Mouse (Mus musculus) c-Kit-positive CD71-positive TER-119-negative erythroid progenitor cells, embryonic 14.5 days (primary cell): ENCODE measurements at regions not wholly inside any gene's neighbourhood (a gene's known extent, or its start where the extent isn't known, plus 50 kb on each side); places are given as distances from the start of the nearest gene placed in this dataset.

Source experiments
- DNase-seq: peaks from one replicate; pipeline ENCODE4 v3.0.0-alpha.2; 2013; ENCODE audit warnings: low read depth

DNA sequence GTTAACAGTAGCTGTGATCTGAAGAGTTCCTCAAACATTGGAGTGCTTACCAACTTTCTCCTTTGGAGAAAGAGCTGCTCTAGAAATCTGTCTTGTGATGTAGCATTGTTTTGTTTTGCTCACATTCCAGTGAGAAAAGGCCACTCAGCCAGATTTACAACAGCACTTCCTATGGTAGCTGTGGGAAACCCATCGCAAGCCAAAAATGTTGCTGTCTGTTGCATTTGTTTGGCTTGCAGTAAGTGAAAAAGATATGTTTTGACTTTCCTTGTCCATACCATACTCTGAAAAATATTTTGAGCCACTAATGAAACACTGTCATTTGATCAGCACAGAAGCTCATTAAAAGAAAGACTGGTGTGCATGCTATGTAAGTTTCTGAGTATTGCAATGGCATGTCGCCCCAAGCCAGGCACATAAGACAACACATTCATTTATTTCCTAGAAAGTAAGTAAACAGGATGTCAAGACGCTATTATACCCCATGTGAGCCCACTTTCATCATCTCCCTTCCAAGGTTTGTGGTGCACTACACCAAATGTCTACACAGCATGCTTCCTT, 66.2 kb downstream of the Car2 start:
- DNase-seq: no peak

DNA sequence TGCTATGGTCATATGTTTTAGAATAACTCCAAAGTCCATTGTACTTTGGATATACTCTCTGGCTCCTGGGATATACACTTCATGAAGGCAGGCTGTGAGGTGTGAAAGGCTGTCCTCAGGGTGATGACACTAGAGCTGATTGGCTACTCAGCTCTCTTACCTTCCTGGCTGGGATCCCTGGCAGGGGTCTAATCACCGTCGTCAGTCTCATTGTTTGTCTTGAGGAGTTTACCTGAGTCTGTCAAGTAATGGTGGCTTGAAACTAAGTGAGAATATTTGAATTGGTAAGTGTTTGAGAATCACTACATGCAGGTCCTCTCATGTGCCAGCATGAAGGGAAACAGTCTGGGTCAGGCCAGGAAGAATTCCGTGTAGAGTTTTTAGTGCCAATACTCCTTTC, 66.9 kb downstream of the Car2 start:
- no peak for DNase-seq

DNA sequence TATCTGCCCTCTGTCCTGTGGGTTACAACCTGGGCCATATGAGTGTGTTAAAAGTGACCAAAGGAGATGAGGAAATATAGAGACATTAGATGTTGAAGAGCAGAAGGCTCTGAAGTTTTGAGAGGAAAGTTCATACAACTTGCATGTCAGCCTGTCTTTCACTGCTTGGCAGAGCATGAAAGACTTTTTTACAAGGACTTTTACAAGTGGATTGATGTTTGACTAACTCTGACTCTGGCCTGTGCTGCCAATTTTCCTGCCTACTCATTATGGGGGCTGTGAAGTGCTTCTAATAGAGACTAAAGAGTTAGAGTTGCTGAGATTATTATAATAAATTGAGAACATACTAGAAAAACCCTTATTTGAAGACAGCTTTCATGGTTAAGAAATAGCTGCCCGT, 71.4 kb downstream of the Car2 start:
- no peak for DNase-seq

DNA sequence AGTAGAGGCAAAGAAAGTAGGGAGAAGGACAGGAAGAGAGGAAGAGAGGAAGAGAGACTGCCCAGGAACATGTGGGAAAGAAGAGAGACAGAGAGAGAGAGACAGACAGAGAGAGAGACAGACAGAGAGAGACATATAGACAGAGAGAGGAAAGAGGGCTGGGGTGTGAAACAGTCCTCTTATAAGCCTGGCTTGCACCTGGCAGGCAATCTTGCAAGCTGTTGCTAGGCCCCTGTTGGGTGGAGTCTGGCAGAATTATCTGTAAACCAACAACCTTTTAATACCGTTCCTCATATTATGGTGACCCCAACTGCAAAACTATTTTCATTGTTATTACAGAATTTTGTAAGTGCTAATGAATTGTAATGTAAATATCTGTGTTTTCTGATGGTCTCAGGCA, 72.2 kb downstream of the Car2 start:
- DNase-seq: no peak

DNA sequence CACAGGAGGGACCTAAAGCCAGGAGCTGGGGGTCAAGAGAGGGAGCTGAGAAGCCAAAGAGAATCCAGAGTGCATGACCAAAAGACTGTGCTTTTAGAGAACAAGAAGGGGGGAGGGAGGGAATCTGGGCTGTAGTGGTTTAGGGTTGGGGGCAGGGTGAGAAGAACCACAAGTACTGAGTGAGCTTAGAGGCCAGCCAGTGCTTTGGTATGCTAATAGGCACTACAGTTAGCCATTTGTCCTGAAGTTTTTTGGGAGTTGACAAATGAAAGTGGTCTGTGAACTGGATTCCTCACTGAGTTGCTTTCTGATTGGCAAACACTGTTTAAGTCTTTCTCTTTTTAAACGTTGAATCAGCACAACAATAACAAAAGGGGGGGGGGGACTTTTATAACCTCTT, 73.5 kb downstream of the Car2 start:
- DNase-seq: no peak

DNA sequence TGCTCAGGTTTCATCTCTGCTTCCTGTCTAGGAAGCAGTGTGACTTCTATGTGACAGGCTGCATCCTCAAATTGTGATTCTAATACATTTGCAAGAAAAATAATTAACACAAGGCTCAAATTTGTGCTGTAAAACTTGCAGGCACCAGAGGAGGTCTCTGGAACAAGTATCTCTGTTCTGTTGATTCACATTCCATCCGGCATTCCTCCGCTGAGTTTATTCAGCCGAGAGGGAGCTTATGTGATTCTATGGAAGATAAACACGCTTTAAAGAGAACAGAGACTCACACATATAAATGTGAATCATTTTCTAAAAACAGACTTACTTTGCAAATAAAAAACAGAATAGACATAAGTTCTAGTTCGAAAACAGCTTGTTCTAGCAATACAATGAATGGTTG, 78.7 kb downstream of the Car2 start:
- DNase-seq: no peak

DNA sequence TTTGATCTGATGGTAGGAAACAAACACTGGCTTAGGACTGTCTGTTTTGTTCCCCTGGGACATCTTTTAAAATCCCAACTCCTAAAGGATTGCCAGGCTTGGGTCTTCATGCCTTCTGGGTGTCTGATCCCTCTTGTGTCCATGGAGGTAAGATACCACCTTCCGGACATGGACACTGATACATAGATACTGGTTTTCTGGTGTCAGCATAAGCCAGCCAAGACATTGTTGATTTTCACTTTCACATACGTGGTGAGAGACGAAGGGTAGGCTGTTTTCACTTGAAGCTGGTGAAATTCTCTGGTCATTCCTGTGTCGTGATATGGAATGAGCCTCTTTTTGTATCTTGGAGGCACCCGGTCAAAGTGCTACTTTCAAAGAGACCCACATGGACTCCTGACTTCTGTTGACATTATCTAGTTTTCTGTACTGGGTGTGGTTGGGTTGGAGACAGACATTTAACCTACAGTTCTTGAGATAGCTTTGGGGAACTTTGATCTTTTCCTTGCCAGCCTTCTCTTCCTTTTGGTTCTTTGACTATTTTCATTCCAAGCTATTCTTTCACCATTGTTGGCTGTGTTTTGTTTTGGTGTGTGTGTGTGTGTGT, 79.5 kb downstream of the Car2 start:
- DNase-seq: peak; percentile 15

DNA sequence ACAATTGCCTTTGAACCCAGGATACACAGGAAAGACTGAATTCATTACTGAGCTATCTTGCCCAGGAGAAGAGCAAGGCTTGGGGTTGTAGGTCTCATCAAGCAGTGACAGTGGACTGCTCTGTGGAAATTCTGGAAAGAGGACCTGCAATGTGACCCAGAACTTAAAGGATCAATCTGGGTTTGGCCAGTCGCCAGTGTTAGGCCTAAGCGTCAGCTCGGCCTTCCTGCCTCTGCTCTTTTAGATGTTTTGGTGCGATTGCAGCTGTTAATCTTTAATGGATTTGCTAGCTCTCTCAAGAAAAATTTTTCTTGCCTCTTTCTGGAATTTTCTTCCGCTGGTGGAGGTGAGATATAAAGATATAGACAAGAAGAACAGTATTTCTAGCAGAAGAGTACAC, 81.2 kb downstream of the Car2 start:
- DNase-seq: no peak

DNA sequence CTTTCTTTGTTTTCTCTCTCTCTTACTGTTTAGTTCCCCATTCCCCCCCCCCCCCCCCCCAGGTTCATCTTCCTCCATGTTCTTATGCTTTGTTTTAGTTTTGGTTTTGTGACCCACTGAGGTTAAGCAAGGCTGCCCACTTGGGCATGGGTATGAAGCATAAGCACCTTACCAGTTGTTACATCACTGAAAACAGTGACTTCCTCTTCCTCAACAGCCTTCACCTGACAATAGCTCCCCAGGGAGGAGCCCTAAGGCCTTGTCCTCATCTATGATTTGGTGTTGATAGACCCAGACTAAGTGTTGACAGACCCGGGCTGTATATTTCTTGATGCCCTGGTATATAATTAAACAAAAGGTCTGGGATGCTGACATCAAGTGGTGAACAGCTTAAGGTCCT, 82.3 kb downstream of the Car2 start:
- DNase-seq: no peak

DNA sequence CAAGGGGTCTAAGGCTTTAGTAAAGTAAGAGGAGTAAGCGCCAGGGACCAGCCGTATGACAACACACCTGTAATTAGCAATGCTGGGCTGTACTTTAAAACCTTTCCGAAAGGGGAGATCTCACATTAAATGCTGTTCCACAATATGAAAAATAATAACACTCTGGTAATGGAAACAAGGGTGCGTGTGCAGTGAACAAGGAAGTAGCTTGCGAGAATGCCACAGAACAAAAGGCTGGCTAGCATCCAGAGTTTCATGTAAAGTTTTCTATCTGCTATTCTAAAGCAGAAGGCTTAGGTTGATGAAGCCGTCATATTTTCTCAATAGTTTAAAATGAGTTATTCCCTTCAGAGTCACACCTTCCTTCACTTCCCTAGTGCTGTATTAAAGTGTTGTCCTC, 83.6 kb downstream of the Car2 start:
- no peak for DNase-seq

DNA sequence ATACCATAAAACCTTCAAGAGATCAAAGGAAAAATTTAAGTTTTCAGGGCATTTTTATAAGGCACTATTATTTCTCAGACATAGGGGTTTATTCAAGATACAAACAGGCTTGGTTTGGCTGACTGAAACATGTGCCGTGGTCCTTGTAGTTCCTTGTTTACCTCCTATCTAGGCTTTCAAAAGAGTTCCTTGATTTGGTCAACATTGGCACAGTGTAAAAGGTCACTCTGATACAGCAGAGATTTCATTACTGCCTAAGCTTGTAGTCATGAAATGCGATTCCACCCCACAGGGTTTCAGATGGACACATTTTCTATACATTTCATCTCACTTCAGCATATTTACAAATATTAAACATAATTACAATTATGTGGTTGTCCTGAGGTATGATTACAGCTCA, 85.6 kb downstream of the Car2 start:
- no peak for DNase-seq

DNA sequence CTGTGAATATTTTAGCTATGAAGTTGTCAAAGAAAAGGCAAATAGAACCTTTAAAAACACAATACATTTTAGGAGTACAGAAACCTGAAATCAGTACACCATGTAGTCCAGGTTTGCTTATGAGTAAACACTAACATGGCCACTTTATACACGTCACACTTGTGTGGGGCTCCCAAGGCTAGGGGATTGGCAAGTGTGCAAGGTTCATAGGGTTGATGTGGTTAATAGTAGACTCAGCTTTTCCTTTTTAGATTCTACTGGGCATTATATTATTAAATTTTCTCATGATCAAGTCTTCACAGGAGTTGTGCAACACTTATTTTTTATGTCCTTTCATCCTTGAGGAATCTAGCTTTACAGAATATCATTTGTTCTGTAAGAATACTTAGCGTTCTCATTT, 88.7 kb downstream of the Car2 start:
- DNase-seq: no peak

DNA sequence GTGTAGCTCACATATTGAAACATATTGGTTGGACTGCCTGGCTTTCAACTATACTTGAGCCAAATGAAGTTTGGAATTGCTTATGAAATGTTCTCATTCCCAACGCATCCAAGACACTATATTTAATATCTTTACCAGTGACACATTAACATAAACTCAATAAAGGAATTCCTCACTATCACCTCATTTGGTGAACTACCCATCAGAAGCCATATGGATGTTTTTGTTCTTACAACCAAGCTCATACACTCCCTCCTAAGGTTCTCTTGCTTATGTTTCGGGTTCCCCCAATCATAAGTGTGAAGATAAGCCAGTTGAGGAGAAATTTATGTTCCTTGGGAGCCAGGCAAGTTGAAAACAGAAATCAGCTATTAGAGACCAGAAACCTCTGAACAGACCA, 89.1 kb downstream of the Car2 start:
- DNase-seq: no peak

DNA sequence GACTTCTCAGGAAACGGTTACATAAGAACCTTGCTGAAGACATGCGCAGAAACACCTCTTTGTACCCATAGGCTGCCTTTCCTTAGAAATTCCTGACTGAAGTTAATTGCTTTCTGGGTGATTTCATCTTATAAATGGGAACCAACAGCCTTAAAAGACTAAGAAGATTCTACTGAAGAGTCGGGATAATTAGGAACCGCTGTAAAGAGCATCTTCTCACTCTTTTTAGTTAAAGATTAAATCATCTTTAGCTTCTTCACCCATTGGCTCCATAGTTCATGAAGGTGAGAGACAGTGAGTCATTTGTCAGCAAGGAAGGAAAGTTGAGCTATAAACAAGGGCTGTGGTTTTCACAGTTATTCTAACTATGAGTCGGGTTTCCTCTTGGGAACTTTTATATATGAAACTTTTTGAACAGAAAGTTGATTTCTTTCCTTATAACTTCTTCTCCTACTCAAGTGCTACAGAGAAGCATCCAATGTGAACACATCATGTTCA, 93.1 kb downstream of the Car2 start:
- DNase-seq: no peak

DNA sequence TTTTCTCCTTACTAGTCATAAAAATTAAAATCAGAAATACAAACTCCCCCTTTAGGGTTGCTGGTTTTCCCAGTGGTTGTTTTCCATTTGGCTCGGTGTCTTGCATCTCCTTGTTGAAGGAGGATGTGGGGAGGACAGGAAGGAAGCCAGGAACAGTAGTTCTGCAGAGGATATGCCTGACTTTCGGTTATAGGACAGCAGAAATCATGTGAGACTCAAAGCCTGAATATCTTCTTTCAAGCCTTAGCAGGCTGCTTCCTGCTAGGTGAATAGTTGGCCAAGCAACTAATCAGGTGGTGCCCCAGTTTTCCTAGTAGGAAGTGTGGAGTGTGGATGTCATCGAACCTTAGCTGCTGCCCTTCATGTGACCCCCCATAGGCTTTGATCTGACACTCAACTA, 103.6 kb downstream of the Car2 start:
- no peak for DNase-seq

DNA sequence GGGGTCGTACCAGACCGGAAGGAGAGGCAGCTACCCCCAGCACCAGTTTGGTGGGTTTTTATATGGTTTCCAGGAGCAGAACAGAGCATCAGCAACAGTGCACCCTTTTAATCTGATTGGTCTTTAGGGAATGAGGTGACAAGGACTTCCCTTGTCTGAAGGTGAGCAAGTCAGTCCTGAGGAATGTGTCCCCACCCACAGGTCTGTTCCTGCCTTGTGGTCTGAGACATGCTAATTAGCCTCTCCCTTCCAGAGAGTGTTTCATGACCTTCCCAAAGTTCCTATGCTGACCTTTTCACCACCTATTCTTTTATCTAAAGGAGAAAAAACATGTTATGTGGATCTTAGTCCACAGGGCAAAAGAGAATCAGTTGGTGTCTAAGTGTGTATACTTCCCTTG, 107.9 kb downstream of the Car2 start:
- DNase-seq: no peak

DNA sequence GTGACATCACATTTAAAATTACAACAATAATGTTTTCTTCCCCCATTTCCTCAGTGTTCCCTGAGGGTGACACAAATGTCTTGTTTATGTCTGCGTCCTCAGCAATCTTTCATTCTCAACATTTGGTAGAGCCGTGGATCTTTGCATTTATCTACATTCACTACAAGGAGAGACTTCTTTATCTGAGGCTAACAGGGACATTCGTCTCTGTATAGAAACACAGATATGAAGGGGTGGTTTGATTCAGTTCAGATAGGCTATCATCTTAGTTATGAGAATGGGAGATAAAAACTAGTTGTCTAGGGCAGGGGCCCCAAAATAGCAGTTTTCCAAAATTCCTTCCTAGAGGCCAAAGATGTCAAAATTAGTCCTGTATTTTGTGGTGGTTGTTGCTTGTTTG, 111.2 kb downstream of the Car2 start:
- DNase-seq: peak; percentile 36

DNA sequence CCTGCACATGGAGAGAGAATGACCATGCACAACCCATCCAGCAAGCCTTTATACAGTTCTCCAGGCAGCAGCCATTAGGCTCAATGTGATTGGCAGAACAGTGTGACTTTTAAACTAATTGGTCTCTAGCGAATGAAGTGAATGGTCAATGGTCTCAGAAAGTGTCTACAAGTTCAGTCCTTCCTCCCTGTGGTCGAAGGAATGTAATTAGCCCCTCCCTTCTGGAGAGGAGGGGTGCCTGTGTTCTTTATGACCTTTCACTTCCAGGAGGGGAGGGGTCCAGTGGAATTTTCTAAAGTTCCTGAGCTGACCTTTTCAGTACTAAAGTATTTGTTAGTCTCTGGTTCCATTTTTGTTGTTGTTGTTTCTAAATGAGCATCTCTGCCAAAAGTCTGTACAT, 112.4 kb downstream of the Car2 start:
- no peak for DNase-seq

DNA sequence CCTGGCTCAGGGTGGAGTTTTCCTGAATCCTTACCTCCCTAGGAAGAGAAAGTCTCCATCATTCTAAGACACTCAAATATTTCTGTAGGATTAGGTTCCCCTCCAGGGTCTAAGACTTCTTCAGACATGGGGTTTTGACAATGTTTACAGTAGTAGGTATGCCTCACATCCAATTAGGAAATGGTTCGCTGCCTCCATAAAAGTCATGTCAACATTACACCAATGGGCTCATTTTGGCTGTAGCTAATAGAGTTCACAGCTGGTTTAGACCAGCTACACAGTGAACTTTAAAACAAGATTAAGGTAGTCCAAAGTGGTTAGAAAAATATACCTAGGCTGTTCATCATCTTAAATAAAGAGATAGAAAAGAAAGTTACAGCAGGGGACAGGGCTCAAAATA, 113.3 kb downstream of the Car2 start:
- DNase-seq: no peak

DNA sequence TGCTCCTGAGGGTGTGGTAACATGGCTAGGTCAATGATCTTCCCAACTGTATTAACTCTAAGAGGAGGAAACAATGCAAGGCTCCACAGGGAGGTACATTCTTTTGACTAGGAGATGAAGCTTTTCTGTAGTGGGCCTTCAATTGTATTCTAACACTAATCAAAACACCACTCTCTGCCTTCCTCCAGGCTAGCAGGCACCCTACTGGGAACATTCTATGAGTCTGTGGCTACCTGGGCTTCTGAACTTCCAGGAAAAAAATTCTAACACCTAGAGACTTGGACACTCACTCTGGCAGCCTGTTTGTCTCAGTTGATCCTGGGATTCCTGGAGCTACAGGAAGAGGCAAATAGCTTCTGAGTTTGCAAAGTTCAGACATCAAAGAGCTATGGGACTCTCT, 113.8 kb downstream of the Car2 start:
- DNase-seq: no peak

DNA sequence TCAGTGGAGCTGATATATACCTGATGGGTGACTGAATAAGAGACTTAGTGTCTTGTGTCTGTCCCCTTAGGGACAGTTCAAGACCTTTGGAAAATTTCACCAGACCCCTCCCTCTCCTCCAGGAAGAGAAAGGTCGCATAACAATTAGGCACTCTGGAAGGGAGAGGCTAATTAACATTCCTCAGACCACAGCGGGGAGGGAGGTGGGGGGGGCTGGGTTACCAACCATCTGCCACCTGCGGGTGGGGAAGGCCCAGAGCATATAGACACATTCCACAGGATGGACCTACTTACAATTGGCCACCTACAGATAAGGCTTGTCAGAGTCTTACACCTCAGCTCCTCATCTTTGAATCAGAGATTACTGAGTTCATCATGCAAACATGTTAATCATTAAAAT, 114.6 kb downstream of the Car2 start:
- no peak for DNase-seq

DNA sequence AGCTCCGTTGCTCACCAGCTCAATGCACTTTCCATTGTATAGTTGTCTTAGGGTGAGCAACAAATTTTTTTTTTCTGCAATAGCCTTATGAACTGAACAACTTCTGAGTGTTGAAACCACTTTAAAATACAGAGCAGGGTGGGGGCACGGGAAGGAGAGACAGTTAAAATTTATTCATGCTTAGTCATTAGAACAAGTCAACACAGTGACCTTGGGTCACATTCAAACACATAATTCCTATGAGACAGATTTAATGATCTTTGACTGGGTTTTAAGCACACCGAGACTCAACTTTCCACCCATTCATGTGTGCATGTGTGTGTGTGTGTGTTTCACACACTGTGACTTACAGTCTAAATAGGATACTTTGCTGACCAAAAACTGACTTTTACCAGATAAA, 121.7 kb downstream of the Car2 start:
- DNase-seq: no peak

DNA sequence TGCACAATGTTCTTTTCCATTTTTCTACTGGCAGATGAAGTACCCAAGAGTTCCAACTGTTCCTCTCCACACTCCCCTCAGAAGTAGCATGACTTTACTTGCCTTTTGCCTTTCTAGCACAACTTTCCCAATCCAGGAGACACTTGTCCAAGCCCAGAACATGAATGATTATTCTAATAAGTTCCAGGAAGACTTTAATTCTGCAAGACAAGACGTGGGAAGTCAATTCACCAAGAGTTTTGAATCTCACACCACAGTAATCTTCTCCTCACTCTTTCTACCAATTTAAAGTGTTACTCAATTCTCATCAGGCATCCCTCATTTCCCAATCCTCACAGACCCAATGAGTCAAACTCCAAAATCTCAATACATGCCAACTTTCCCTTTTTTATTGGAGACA, 122.4 kb downstream of the Car2 start:
- no peak for DNase-seq

DNA sequence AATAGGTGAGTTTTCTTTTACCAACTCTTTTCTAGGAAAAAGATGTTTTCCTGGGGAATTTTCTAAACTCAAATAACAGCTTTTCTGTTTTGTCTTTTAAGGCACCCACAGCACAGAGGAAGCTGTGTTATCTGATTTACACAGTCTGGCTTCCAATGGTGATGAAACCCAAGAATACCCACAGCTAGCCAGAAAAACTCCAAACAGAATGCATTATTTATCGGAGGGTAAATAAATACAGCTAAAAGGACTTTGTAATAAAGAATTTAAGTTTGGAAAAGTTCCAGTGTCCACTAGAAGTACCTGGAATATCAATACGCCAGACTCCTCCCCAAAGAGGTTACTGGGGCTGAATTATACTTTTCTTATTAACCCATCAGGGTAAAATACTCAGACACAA, 123.7 kb downstream of the Car2 start:
- DNase-seq: no peak

DNA sequence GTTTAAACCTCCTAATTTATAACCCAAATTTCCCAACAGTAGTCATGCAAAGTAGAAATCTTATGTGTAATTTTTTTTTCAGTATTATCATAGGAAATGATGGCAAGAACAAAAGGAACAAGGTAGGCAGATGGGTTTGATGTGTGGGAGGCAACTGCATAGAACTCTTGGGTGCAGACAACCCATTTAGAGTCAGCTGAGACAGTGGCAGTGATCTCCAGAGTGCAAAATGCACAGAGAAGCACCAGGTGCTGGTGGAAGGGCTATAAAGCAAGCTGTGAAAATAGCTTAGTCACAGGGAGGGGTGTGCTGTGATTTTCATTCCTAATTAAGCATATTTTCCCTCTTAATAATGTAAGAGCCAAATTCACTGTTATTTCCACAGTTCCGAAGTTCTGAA, 130.5 kb downstream of the Car2 start:
- no peak for DNase-seq
